Mouse (Mus musculus): ENCODE measurements around the gene Epha3.

The Epha3 gene

GRCm38 (mm10) chr16:63783544-63783943 lies 80.4 kb downstream of the Epha3 start:
- no peak for DNase-seq (ENCODE audit: low read depth, low spot score)

DNA sequence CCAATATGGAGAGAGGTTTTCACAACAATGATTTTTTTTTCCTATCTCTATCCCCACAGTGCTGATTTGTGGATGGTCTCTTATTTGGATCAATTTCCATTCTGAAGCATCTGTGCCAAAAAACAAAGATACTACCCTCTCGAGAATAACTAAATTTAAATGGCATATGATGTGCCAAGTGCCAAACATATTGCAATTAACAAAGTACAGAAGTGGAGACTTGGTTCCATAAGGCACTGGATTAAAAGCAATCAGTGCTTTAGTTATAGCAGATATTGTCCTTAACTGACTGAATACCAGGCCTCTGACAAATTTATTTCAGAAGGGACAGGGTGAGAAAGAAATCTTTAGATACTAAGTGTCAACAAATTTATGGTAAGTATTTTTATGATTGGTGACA lies 81.9 kb downstream of the Epha3 start:
- no peak for DNase-seq (ENCODE audit: low read depth, low spot score)

DNA sequence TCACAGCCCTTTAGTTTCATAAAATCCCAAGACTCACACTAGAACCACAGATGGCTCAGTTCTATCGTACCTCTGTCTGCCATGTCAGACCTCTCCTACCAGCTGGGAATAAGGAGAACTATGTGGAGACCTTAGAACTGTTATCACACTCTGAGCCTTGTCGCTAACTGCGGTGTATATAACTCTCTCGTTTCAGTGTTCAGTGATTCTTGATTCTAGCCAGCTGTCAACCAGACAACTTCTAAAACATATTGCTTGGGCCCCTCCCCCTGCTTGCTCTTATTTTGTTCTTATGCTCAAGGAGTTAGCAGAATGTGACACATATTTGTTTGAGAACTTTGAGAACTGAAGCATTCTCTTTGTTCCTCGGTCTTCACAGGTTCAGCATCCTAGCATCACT lies 83.8 kb downstream of the Epha3 start:
- DNase-seq (ENCODE audit: low read depth, low spot score): no peak

GRCm38 (mm10) chr16:63777811-63778210 lies 86.2 kb downstream of the Epha3 start:
- DNase-seq (ENCODE audit: low read depth, low spot score): no peak

DNA sequence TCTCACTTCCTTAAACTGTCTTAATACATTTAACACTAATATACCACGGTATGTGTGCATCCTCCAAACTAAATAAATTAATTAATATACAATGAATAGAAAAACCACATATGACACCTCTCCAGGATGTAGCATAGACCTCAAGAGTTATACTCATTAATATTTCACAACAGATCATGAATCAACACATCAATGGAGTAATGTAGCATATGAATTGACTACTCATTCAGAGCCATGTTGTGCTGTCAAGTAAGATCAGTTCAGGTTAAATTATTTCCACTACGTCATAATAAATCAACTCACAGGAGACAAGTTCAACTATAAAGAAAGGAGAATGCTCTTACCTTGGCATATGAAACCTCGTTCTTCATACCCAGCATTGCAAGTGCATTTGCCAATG lies 91.4 kb downstream of the Epha3 start:
- DNase-seq (ENCODE audit: low read depth, low spot score): no peak

DNA sequence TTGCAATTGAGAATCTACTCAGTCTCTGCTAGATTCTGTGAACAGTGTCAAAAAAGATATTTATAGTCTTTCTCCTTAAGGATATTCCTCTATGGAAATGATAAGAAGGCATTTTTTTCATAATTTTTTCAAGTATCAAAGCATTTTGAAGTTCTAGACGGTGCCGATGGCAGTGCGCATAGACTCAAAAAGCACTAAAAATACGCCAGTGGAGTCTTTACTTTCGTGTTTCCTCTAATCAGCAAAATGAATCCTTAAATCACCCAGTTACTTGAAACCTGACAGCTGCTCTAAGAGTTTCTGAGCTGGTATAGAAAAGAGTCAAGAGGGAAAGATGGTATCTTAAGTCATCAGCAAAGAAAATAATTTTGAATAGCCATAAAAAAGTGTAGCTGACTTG lies 96.4 kb downstream of the Epha3 start:
- DNase-seq (ENCODE audit: low read depth, low spot score): no peak

DNA sequence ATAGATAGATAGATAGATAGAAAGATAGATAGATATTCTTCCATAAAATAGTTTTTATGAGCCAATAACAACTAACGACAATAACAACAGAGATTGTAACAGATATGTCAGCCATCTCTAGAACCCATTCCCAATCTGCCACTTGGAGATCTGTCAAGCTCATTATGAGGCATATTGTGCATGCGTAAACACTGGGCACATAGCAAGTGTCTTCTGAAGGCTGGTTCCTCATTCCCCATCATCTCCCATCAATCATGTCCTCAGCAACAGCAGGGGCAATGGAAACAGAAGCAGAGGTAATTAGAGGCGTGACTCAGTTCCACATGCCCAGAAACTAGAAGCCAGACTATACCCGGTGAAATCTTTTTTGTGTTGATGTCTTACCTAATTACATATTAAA lies 102.8 kb downstream of the Epha3 start:
- DNase-seq (ENCODE audit: low read depth, low spot score): no peak

GRCm38 (mm10) chr16:63760112-63760511 lies 103.9 kb downstream of the Epha3 start:
- no peak for DNase-seq (ENCODE audit: low read depth, low spot score)

- no peak for DNase-seq (ENCODE audit: low read depth, low spot score)
These were observed 110.9 kb downstream of the Epha3 start for GRCm38 (mm10) chr16:63753052-63753451.

GRCm38 (mm10) chr16:63747817-63748216 lies 116.2 kb downstream of the Epha3 start:
- no peak for DNase-seq (ENCODE audit: low read depth, low spot score)

DNA sequence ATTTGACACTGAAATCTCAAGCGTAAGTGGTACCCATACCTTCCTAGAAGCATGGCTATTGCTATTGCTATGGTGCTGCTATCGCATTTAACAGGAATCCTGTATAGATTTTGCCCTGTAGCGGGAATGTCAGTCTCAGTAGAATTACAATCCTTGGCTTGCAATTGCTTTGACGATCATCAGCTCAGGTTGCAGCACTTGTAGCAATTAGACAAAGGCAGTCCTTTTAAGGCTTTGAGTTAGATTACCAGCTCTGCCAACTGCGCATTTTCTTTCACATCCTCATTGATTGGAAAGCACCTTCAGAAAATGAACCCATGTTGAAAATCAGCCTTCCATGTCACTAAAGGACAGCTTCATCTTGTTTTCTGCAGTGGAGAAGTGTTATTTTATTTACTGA lies 118.5 kb downstream of the Epha3 start:
- no peak for DNase-seq (ENCODE audit: low read depth, low spot score)

- no peak for DNase-seq (ENCODE audit: low read depth, low spot score)
These were observed 120.6 kb downstream of the Epha3 start for GRCm38 (mm10) chr16:63743208-63743854.

- no peak for DNase-seq (ENCODE audit: low read depth, low spot score)
These were observed 144.7 kb downstream of the Epha3 start for GRCm38 (mm10) chr16:63719235-63719634.

GRCm38 (mm10) chr16:63717317-63717716 lies 146.7 kb downstream of the Epha3 start:
- no peak for DNase-seq (ENCODE audit: low read depth, low spot score)

DNA sequence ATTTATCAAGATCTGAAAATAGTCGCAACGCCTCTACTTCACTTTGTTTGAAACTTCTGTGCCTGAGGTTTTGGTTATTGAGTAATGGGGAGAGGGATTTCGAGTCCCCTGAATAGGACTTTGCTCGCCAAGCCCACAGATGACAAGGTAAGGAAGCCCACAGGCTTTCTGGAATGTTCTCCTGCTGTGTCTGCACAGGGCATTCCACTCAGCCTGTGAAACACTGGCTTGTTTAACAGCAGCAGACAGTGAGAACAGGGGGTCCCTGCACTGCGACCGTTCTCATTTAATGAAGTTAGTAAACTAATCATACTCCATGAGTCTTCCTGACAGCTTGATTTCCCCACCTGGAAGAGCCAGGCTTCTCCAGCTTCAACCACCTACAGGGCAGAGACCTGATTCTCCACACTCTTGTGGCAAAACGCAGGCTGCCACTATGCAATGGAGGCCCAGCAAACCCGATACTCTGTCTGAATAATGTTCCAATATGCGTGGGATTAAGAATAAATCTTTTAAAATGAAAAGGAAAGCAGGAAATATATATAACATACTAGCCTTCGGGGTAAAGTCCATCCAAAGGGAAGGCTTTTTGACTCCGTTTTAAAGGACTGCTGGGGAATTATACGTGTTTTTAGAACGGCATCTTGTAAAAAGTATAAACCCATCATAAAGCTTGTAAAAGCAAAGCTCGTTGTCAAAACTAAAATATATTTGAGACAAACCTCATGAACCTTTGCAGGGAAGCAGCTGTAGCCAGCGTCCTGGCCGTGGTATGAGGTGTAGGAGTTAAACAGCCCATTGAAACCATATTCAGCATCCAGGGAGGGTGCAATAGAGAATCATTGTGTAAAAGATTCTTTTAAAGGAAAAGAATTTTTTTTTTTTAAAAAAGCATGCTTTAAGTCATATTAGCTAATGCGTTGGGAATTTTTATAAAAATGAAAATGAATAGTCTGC lies 156.8 kb downstream of the Epha3 start:
- no peak for DNase-seq (ENCODE audit: low read depth, low spot score)

DNA sequence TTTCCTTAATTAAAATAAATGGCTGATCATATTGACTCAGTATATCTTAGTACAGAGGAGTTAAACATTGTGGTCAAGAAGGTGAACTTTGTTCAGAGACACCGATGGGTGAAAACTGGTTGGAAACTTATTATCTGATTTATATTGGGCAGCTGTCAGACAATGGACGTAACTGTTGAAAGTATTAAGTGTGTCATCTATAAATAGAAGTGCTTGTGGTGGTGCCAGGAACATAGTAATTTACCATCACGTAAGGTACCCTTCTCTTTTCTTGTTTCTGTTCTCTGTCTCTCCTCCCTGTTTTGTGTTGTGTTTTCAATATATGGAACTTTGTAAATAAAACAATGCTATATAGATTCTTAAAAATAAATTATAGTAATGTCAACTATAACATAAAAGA lies 174.6 kb downstream of the Epha3 start:
- DNase-seq (ENCODE audit: low read depth, low spot score): no peak

DNA sequence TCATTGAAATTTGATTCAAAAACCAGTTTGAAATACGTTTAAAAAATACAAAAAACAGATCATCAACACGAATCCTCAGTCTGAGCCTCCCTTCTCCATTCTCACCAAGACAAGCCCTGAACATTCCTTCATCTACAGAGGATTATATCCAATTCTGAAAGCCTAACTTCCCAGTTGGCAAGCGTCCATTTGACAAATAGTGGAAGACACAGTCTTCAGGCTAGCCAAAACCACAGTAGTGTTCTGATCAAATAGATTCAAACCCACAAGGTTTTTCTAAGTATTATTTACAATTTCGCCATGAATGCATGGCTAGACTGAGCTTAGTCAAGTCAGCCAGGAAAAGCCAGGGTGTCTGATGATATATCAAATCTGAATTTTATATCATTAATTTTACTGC lies 179.8 kb downstream of the Epha3 start:
- DNase-seq (ENCODE audit: low read depth, low spot score): no peak

DNA sequence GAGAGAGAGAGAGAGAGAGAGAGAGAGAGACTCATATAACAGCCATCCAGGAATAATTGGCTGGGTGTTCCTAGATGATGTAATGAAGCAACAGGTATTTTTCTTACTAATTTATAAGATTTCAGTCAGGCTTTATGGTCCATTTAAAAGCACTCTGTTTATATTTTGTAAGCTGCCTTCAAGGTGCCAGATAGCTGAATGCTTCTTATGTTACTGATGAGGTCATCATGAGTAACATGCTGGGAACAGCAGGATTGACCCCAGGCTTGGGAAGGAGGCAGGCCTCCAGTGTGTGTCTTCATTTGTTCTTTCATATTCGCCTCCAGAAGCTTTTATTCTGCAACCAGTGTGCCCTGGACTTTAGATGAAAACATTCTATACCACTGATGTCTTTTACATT lies 189.5 kb downstream of the Epha3 start:
- no peak for DNase-seq (ENCODE audit: low read depth, low spot score)

DNA sequence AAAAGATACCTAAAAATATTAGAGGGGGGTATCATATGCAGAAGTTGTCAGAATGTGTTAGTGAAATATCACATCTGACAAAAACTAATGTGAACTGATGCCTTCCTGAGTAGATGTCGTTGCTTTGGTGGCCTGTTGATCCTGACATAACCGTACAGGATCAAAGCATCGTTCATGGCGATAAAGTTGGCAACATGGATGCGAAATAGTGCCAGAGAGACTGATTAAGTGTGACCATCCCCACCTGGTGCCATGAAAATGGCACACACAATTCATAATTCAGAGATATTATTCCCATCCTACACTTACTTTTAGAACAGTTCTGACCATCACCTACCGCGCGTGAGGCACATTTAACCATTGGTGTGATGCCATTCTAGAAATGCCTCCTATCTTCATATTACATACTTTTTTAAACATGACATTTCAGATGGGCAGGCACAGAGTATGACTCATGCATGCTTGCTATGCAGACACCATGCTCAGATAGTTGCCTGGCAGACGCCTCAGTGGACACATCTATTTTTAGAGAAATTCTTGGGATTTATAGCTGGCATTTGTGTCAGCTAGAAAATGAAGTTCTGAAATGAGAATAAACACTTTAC lies 190.6 kb downstream of the Epha3 start:
- DNase-seq (ENCODE audit: low read depth, low spot score): no peak

DNA sequence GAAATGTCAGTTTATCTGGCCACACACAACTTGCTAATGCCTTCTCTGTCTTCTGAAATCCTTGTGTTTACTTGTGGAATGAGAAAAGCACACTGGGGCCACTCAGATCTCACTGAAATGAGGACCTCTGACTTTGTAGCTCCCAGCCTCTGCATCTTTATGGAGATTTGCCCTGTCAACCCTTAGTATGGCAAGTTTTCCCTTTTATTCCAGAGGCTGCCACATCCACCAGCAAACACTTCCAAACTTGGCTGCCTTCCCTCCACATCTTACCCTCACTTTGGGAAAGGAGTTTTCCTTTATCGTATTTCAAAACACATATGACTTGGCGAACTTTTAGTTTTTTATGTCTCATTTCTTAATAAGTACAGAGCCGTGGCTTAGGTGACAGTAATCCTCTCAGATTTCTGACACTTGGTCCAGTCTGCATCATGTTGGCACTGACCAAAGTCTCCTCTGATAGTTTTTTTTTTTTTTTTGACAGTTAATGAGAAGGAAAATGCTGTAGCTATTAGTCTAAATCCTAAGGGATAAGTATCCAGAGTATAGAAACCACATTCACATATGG lies 198.0 kb downstream of the Epha3 start:
- DNase-seq (ENCODE audit: low read depth, low spot score): no peak

- no peak for DNase-seq (ENCODE audit: low read depth, low spot score)
These were observed 205.5 kb downstream of the Epha3 start for GRCm38 (mm10) chr16:63658302-63658974.

- no peak for DNase-seq (ENCODE audit: low read depth, low spot score)
These were observed 206.2 kb downstream of the Epha3 start for GRCm38 (mm10) chr16:63657743-63658142.

Measured in CD4-positive, CD25-positive, alpha-beta regulatory T cell, adult 2 months (primary cell).